Mouse (Mus musculus) left cerebral cortex, postnatal 10 days (tissue): ENCODE results near the gene Coro1c. TPM values are rescaled to one million over a fixed set of nuclear protein-coding genes. Genes with fewer than 3 reads are reported as not detected.
A peak's percentile ranks its signal among the peaks of the same experiment; 100 is the strongest.

Source experiments
- DNase-seq, 2 experiments: peaks; one replicate each; pipeline ENCODE4 v3.0.0; 2021 to 2022; ENCODE audit warnings: low spot score in 2 of 2, mixed read lengths in 1 of 2; ENCODE audit errors: extremely low spot score in 1 of 2
- intact Hi-C: fragments of 180-260 bp; cut with DNase I; formaldehyde crosslinking; loops from one replicate; pipeline ENCODE4 v1.15.1; 2025
- total RNA-seq, 2 experiments: library from RNA; stranded (reverse); gene quantifications; 2 replicates each; pipeline ENCODE4 v1.2.3; 2021

Gene Coro1c
- 100 to 1,000 TPM; 117 to 122 TPM for total RNA-seq

GRCm38 (mm10) chr5:113908592-113909441 lies at the start of gene Coro1c:
TSS of gene Coro1c (minus strand) at chr5:113908758.
- peak; percentile 95 to 99 for DNase-seq
- intact Hi-C loops, result loop anchor here (5.0 kb wide), 2 partner anchors 37 to 52 kb away; no protein-coding TSS in a partner anchor

- intact Hi-C loops, result loop anchor here (5.0 kb wide), 2 partner anchors 36 to 86 kb away; partner anchors contain the start of gene Ssh1
- peak; percentile 52 to 88 for DNase-seq
Observed at GRCm38 (mm10) chr5:113956510-113956909, 48.0 kb upstream of the Coro1c start.

- DNase-seq, result no peak
- intact Hi-C loops, result loop anchor here (2.0 to 5.0 kb wide), 3 partner anchors 37 to 101 kb away; partner anchors contain the start of gene Ssh1
Observed at GRCm38 (mm10) chr5:113955691-113956090, 47.1 kb upstream of the Coro1c start.

- no peak for DNase-seq
- intact Hi-C loops, result loop anchor here (2.0 to 5.0 kb wide), 3 partner anchors 37 to 100 kb away; partner anchors contain the start of gene Ssh1
Observed at GRCm38 (mm10) chr5:113955281-113955680, 46.7 kb upstream of the Coro1c start.

- DNase-seq, result peak; percentile 81 to 87
Observed at GRCm38 (mm10) chr5:113954421-113954820, 45.9 kb upstream of the Coro1c start.

GRCm38 (mm10) chr5:113952519-113952918 lies 44.0 kb upstream of the Coro1c start:
- intact Hi-C loops, result loop anchor here (5.0 kb wide), 1 partner anchor 180 kb away; the partner anchor contains the start of genes Iscu and Sart3

More at GRCm38 (mm10) chr5:113954421-113954820, 45.9 kb upstream of the Coro1c start:
- intact Hi-C loops, result loop anchor here (2.0 to 5.0 kb wide), 2 partner anchors 100 to 182 kb away; partner anchors contain the start of genes Iscu and Sart3

GRCm38 (mm10) chr5:113951693-113952071 lies 43.1 kb upstream of the Coro1c start:
- intact Hi-C loops, result loop anchor here (5.0 kb wide), 1 partner anchor 179 kb away; the partner anchor contains the start of genes Iscu and Sart3

More at GRCm38 (mm10) chr5:113952519-113952918, 44.0 kb upstream of the Coro1c start:
- DNase-seq, result no peak

GRCm38 (mm10) chr5:113950786-113951692 lies 42.5 kb upstream of the Coro1c start:
- DNase-seq, result no peak
- intact Hi-C loops, result loop anchor here (5.0 kb wide), 1 partner anchor 179 kb away; the partner anchor contains the start of genes Iscu and Sart3

More at GRCm38 (mm10) chr5:113951693-113952071, 43.1 kb upstream of the Coro1c start:
- DNase-seq, result no peak

GRCm38 (mm10) chr5:113950133-113950532 lies 41.6 kb upstream of the Coro1c start:
- intact Hi-C loops, result loop anchor here (5.0 kb wide), 1 partner anchor 178 kb away; the partner anchor contains the start of genes Iscu and Sart3

GRCm38 (mm10) chr5:113947280-113947679 lies 38.7 kb upstream of the Coro1c start:
- DNase-seq, result no peak
- intact Hi-C loops, result no loop called here

More at GRCm38 (mm10) chr5:113950133-113950532, 41.6 kb upstream of the Coro1c start:
- no peak for DNase-seq

- DNase-seq, result no peak
- intact Hi-C loops, result no loop called here
Observed at GRCm38 (mm10) chr5:113945126-113945525, 36.6 kb upstream of the Coro1c start.

- DNase-seq, result no peak
- intact Hi-C loops, result no loop called here
Observed at GRCm38 (mm10) chr5:113943328-113943727, 34.8 kb upstream of the Coro1c start.

- DNase-seq, result peak in 1 of 2 experiments; percentile 61
- intact Hi-C loops, result no loop called here
Observed at GRCm38 (mm10) chr5:113942580-113942979, 34.0 kb upstream of the Coro1c start.

- DNase-seq, result no peak
- intact Hi-C loops, result no loop called here
Observed at GRCm38 (mm10) chr5:113939263-113939900, 30.8 kb upstream of the Coro1c start.

GRCm38 (mm10) chr5:113937650-113938049 lies 29.1 kb upstream of the Coro1c start:
- intact Hi-C loops, result no loop called here
- no peak for DNase-seq

- no peak for DNase-seq
- intact Hi-C loops, result no loop called here
Observed at GRCm38 (mm10) chr5:113933889-113934288, 25.3 kb upstream of the Coro1c start.

GRCm38 (mm10) chr5:113933480-113933879 lies 24.9 kb upstream of the Coro1c start:
- DNase-seq, result no peak
- intact Hi-C loops, result no loop called here

- intact Hi-C loops, result no loop called here
- DNase-seq, result no peak
Observed at GRCm38 (mm10) chr5:113932310-113932709, 23.8 kb upstream of the Coro1c start.
